Mouse (Mus musculus): ENCODE measurements around the gene 9530068E07Rik. TPM values are rescaled to one million over a fixed set of nuclear protein-coding genes. Genes with fewer than 3 reads are reported as not detected.

Gene 9530068E07Rik
- polyA plus RNA-seq, 1 experiment from 2014 or later, result 187 TPM

- Histone ChIP-seq H3K4me2 (ENCODE audit: low read depth, low read length) (peak overlapping the region; percentile 28), H3K36me3 (ENCODE audit: control insufficient read depth, insufficient read depth, low read length) (no peaks in the 10 kb centered on the region), H3K9ac (ENCODE audit: low read length) (no peak overlapping the region), H3K27me3 (ENCODE audit: control insufficient read depth, insufficient read depth, low read length) (no peaks in the 10 kb centered on the region), H3K4me3 (replicated peaks; ENCODE audit: low read length) (peak overlapping the region; percentile 27), H3K27ac (ENCODE audit: low read length) (peak overlapping the region; percentile 60), H3K4me1 (ENCODE audit: control insufficient read depth, insufficient read depth, low read length) (peaks cover 27% of the 10 kb centered on the region), H3K9me3 (replicated peaks; ENCODE audit: control insufficient read depth, low read length) (no peaks in the 10 kb centered on the region)
- 33% methylated on average over 4 of the region's 4 CpGs for WGBS
- ATAC-seq (ENCODE audit: insufficient read depth, low FRiP score), result no peak
These were observed 37.7 kb upstream of the 9530068E07Rik start for GRCm38 (mm10) chr11:52358520-52358919.

- WGBS, result 12% methylated on average over 22 of the region's 22 CpGs
These were observed 36.4 kb upstream of the 9530068E07Rik start for GRCm38 (mm10) chr11:52359686-52360470.

GRCm38 (mm10) chr11:52360471-52361277 is 35.6 kb upstream of the 9530068E07Rik start, which contains the start of gene Vdac1:
Gene Vdac1 (plus strand): TSS chr11:52360860.
- H3K36me3 ChIP-seq (ENCODE audit: control insufficient read depth, insufficient read depth, low read length), result no peaks in the 10 kb centered on the region
- peak; percentile 94 for ATAC-seq (ENCODE audit: insufficient read depth, low FRiP score)
- H3K4me1 ChIP-seq (ENCODE audit: control insufficient read depth, insufficient read depth, low read length), result peaks cover 47% of the 10 kb centered on the region
- H3K9me3 ChIP-seq (replicated peaks; ENCODE audit: control insufficient read depth, low read length), result no peaks in the 10 kb centered on the region
- no peaks in the 10 kb centered on the region for H3K27me3 ChIP-seq (ENCODE audit: control insufficient read depth, insufficient read depth, low read length)
- WGBS, result under 1% methylated on average over 84 of the region's 84 CpGs
- peak within 1 kb of the TSS; percentile 96 for H3K9ac ChIP-seq (ENCODE audit: low read length)
- H3K4me2 ChIP-seq (ENCODE audit: low read depth, low read length), result peak within 1 kb of the TSS; percentile 82
- peak within 1 kb of the TSS; percentile 97 for H3K27ac ChIP-seq (ENCODE audit: low read length)
- H3K4me3 ChIP-seq (replicated peaks; ENCODE audit: low read length), result peak within 1 kb of the TSS; percentile 87

More at GRCm38 (mm10) chr11:52359686-52360470, 36.4 kb upstream of the 9530068E07Rik start:
- Histone ChIP-seq H3K9ac (ENCODE audit: low read length) (peak overlapping the region; percentile 96), H3K9me3 (replicated peaks; ENCODE audit: control insufficient read depth, low read length) (no peaks in the 10 kb centered on the region), H3K27me3 (ENCODE audit: control insufficient read depth, insufficient read depth, low read length) (no peaks in the 10 kb centered on the region), H3K36me3 (ENCODE audit: control insufficient read depth, insufficient read depth, low read length) (no peaks in the 10 kb centered on the region), H3K4me2 (ENCODE audit: low read depth, low read length) (peak overlapping the region; percentile 82), H3K4me1 (ENCODE audit: control insufficient read depth, insufficient read depth, low read length) (peaks cover 39% of the 10 kb centered on the region), H3K4me3 (replicated peaks; ENCODE audit: low read length) (peak overlapping the region; percentile 87), H3K27ac (ENCODE audit: low read length) (peak overlapping the region; percentile 97)
- peak; percentile 38; the same call in 1 of the 2 replicates for ATAC-seq (ENCODE audit: insufficient read depth, low FRiP score)

- H3K4me2 ChIP-seq (ENCODE audit: low read depth, low read length), result peak overlapping the region; percentile 82
- peaks cover 54% of the 10 kb centered on the region for H3K4me1 ChIP-seq (ENCODE audit: control insufficient read depth, insufficient read depth, low read length)
- peak overlapping the region; percentile 96 for H3K9ac ChIP-seq (ENCODE audit: low read length)
- peak; percentile 25 for ATAC-seq (ENCODE audit: insufficient read depth, low FRiP score)
- H3K27ac ChIP-seq (ENCODE audit: low read length), result peak overlapping the region; percentile 97
- H3K4me3 ChIP-seq (replicated peaks; ENCODE audit: low read length), result peak overlapping the region; percentile 87
- H3K9me3 ChIP-seq (replicated peaks; ENCODE audit: control insufficient read depth, low read length), result no peaks in the 10 kb centered on the region
- WGBS, result under 1% methylated on average over 47 of the region's 47 CpGs
- no peaks in the 10 kb centered on the region for H3K36me3 ChIP-seq (ENCODE audit: control insufficient read depth, insufficient read depth, low read length)
- no peaks in the 10 kb centered on the region for H3K27me3 ChIP-seq (ENCODE audit: control insufficient read depth, insufficient read depth, low read length)
These were observed 34.8 kb upstream of the 9530068E07Rik start for GRCm38 (mm10) chr11:52361287-52361921.

- H3K27me3 ChIP-seq (ENCODE audit: control insufficient read depth, insufficient read depth, low read length), result no peaks in the 10 kb centered on the region
- no peak for ATAC-seq (ENCODE audit: insufficient read depth, low FRiP score)
- H3K9ac ChIP-seq (ENCODE audit: low read length), result no peak overlapping the region; the same call in 1 of the 2 replicates
- H3K4me3 ChIP-seq (replicated peaks; ENCODE audit: low read length), result no peak overlapping the region
- no peak overlapping the region for H3K27ac ChIP-seq (ENCODE audit: low read length)
- peaks cover 54% of the 10 kb centered on the region for H3K4me1 ChIP-seq (ENCODE audit: control insufficient read depth, insufficient read depth, low read length)
- H3K4me2 ChIP-seq (ENCODE audit: low read depth, low read length), result no peak overlapping the region
- 83% methylated on average over 2 of the region's 2 CpGs for WGBS
- H3K9me3 ChIP-seq (replicated peaks; ENCODE audit: control insufficient read depth, low read length), result no peaks in the 10 kb centered on the region
- no peaks in the 10 kb centered on the region for H3K36me3 ChIP-seq (ENCODE audit: control insufficient read depth, insufficient read depth, low read length)
These were observed 31.9 kb upstream of the 9530068E07Rik start for GRCm38 (mm10) chr11:52364376-52364775.

GRCm38 (mm10) chr11:52365143-52365542 is 31.1 kb upstream of the 9530068E07Rik start:
- Histone ChIP-seq H3K27me3 (ENCODE audit: control insufficient read depth, insufficient read depth, low read length) (no peaks in the 10 kb centered on the region), H3K4me3 (replicated peaks; ENCODE audit: low read length) (no peak overlapping the region), H3K27ac (ENCODE audit: low read length) (peak overlapping the region; percentile 65), H3K4me1 (ENCODE audit: control insufficient read depth, insufficient read depth, low read length) (peaks cover 48% of the 10 kb centered on the region), H3K9ac (ENCODE audit: low read length) (peak overlapping the region; percentile 52), H3K9me3 (replicated peaks; ENCODE audit: control insufficient read depth, low read length) (no peaks in the 10 kb centered on the region), H3K36me3 (ENCODE audit: control insufficient read depth, insufficient read depth, low read length) (no peaks in the 10 kb centered on the region), H3K4me2 (ENCODE audit: low read depth, low read length) (peak overlapping the region; percentile 31; the same call in 1 of the 2 replicates)
- 37% methylated on average over 1 of the region's 1 CpGs for WGBS
- peak; percentile 23; the same call in 1 of the 2 replicates for ATAC-seq (ENCODE audit: insufficient read depth, low FRiP score)

GRCm38 (mm10) chr11:52366358-52366757 is 29.9 kb upstream of the 9530068E07Rik start:
- Histone ChIP-seq H3K36me3 (ENCODE audit: control insufficient read depth, insufficient read depth, low read length) (no peaks in the 10 kb centered on the region), H3K4me3 (replicated peaks; ENCODE audit: low read length) (no peak overlapping the region), H3K27ac (ENCODE audit: low read length) (peak overlapping the region; percentile 17; the same call in 1 of the 2 replicates), H3K9me3 (replicated peaks; ENCODE audit: control insufficient read depth, low read length) (no peaks in the 10 kb centered on the region), H3K4me1 (ENCODE audit: control insufficient read depth, insufficient read depth, low read length) (peaks cover 57% of the 10 kb centered on the region), H3K4me2 (ENCODE audit: low read depth, low read length) (no peak overlapping the region), H3K27me3 (ENCODE audit: control insufficient read depth, insufficient read depth, low read length) (no peaks in the 10 kb centered on the region), H3K9ac (ENCODE audit: low read length) (0 out of 2 replicates have a peak overlapping the region, but pooled peaks have one; percentile 8)
- ATAC-seq (ENCODE audit: insufficient read depth, low FRiP score), result no peak
- 66% methylated on average over 5 of the region's 5 CpGs for WGBS

GRCm38 (mm10) chr11:52368176-52368985 is 27.8 kb upstream of the 9530068E07Rik start:
- ATAC-seq (ENCODE audit: insufficient read depth, low FRiP score), result no peak
- Histone ChIP-seq H3K4me3 (replicated peaks; ENCODE audit: low read length) (no peak overlapping the region), H3K36me3 (ENCODE audit: control insufficient read depth, insufficient read depth, low read length) (no peaks in the 10 kb centered on the region), H3K27ac (ENCODE audit: low read length) (peak overlapping the region; percentile 33; the same call in 1 of the 2 replicates), H3K9ac (ENCODE audit: low read length) (peak overlapping the region; percentile 32; the same call in 1 of the 2 replicates), H3K9me3 (replicated peaks; ENCODE audit: control insufficient read depth, low read length) (no peaks in the 10 kb centered on the region), H3K4me1 (ENCODE audit: control insufficient read depth, insufficient read depth, low read length) (peaks cover 47% of the 10 kb centered on the region), H3K27me3 (ENCODE audit: control insufficient read depth, insufficient read depth, low read length) (no peaks in the 10 kb centered on the region), H3K4me2 (ENCODE audit: low read depth, low read length) (no peak overlapping the region)
- 57% methylated on average over 10 of the region's 10 CpGs for WGBS
